Mouse (Mus musculus) ES-E14 (cell line): ENCODE data around the gene Slc2a2.

Experiments
- HCFC1 ChIP-seq: IDR thresholded peaks from 2 replicates; pipeline ENCODE4 v1.6.1; 2012; ENCODE audit warnings: low read length, inconsistent platforms, borderline replicate concordance; ENCODE audit not compliant: insufficient read depth
- ZC3H11A ChIP-seq: IDR thresholded peaks from 2 replicates; pipeline ENCODE4 v1.6.1; 2012; ENCODE audit warnings: low read depth, mild to moderate bottlenecking, inconsistent platforms, low read length, borderline replicate concordance

GRCm38 (mm10) chr3:28721838-28722237 is 24.1 kb downstream of the Slc2a2 start:
- TF ChIP-seq ZC3H11A (no peak), HCFC1 (no peak)
